Mouse (Mus musculus): ENCODE results near the gene Ndufs7. TPM values are rescaled to one million over a fixed set of nuclear protein-coding genes. Genes with fewer than 3 reads are reported as not detected.
A peak's percentile ranks its signal among the peaks of the same experiment; 100 is the strongest.

Gene Ndufs7
- total RNA-seq, 2 experiments from 2014 or later: 199 to 204 TPM

DNA sequence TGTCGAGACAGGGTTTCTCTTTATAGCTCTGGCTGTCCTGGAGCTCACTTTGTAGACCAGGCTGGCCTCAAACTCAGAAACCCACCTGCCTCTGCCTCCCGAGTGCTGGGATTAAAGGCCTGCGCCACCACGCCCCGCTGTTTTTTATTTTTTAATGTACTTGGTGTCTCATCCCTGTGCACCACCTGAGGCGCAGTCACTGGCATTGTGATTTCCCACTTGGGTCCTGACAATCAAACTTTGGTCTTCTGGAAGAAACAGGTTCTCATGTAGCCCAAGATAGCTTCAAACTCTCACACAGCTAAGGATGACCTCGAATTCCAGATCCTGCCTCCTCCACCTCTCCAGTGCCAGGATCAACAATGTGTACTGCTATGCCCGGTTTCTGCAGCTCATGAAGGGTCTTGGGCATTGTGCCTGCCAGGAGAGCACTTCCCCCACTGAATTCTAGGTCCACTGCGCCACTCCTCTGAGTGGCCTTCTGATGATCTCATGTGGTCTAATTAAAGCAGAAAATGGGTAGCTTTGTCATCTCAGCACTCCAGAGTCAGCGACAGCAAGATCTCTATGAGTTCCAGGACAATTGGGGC is 13.9 kb downstream of the Ndufs7 start:
- DNase-seq: no peak

DNA sequence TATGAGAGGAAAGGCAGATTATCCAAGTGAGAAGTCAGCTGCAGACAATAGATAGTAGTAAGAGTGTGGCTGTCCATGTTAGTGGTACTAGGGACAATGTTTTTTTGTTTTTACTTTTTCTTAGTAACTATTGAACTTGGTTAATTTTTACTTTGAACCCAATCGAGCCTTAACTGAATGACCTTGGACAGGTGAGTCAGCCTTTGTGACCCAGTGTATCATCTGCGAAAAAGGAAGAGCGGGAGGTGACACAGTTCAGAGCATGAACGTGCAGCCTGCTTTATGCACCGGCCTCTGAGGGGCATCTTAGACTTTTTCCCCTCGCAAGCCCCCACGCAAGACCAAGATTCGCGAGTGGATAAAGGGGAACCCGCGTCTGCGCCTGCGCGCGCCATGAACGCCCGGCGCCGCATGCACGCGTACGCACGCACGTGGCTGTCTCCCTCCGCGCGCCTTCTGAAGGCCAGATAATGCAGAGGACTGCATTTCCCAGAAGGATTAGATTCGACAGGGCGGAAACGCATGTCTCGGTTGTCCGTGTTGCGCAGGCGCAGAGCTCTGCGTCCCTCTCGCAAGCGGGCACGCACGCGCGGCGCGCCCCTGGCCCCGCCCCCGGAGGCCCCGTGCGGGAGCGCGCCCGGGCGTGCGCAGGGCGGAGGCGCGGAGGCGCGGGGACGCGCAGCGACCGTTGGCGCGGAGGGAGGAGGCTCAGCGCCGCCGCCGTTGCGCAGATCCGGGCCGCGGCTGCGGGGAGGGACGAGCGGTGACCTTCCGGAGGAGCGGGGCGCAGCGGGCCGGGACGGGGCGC is 15.6 kb downstream of the Ndufs7 start:
- peak; percentile 98 to 99 for DNase-seq

DNA sequence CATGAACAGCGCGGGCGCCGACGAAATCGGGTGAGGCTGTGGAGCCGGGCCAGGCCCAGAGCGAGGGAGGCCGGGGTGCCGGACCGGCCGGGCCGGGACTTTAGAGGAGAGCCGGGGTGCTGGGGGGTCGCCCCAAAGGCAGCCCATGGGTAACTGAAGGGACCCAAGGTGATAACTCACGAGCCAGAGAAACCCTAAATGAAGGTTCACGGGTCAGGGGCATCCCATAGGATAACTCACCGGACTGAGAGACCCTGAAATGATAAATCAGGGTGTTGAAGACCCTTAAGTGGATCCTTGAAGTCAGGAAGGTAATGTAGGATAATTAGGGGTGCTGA is 16.2 kb downstream of the Ndufs7 start:
- no peak for DNase-seq

- no peak for DNase-seq
These were observed 21.2 kb downstream of the Ndufs7 start for GRCm38 (mm10) chr10:80270099-80270498.

DNA sequence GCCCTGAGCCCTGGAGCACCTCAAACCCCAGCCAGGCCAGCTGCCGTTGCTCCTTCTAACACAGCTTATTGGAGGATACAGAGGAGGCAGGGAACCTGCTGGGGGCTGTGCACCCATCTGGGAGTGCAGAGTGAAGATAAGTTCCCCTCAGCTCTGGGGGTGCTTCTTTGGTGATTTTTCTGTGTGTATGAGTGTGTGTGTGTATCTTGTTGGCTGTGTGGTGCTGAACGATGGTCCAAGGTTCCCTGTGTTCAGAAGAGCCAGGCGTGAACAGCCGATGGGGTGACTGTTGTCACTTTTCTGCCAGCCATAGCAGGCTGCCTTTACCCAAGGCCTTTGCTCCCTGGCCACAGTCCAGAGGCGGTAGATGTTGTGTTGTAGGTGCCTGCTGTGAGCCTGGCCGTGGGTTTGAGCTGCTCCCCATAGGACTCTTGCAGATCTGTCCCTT is 21.8 kb downstream of the Ndufs7 start:
- no peak for DNase-seq

GRCm38 (mm10) chr10:80271186-80271843 is 22.4 kb downstream of the Ndufs7 start:
- DNase-seq: no peak

DNA sequence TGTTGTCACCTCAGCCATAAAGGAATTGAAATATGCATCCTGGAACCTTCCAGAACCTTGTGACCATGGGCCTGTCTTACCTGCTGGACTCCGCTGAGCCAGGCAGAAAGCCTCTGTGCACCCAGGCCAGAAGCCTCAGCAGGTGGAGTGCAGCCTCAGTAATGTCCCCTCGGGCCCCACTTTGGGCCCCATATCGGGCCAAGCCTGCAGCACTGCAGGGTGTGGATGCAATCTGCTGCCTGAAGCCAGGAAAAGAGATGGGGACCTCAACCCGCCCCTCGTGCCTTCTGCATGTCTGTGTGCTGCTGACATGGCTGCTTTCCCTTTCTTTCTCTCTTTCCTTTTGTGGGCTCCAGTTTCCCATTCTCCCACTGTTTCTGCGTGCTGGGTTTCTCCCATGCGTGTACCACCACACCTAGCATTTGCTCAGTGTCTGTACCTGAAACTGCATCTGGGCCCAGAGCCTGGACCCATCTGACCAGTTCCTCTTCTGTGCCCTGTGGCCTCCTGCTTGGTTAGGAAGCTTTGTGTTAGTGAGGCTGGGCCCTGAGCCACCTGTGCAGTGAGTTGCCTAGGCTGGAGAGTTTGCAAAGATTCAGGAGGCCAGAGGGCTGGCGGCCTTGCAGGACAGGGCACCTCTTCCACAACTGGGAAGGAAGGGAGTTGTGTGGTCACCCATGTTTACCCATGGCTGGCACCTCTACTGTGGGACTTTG is 23.1 kb downstream of the Ndufs7 start:
- DNase-seq: no peak

- no peak for DNase-seq
These were observed 24.9 kb downstream of the Ndufs7 start for GRCm38 (mm10) chr10:80273847-80274246.

- no peak for DNase-seq
These were observed 27.3 kb downstream of the Ndufs7 start for GRCm38 (mm10) chr10:80276238-80276637.

- no peak for DNase-seq
These were observed 29.5 kb downstream of the Ndufs7 start for GRCm38 (mm10) chr10:80278390-80278789.

DNA sequence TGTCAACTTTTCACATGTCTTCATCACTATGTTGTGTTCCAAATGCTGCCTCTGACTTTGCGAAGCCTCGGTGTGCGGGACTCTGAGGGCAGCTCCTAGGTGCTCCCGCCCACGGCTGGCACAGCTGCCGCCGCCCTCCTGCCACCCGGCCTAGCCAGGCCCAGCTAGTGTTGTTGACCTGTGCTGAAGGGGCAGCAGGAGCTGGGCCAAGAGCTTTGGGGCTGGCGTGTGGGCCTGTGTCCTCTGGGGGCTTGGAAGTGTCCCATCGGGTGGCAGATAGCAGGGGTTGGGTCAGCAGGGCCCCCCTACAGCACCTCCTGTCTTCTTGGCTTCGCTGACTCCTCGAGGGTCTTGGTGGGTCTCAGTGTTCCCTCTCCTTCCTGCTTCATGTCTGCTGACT is 30.4 kb downstream of the Ndufs7 start:
- no peak for DNase-seq

- no peak for DNase-seq
These were observed 32.4 kb downstream of the Ndufs7 start for GRCm38 (mm10) chr10:80281304-80281703.

DNA sequence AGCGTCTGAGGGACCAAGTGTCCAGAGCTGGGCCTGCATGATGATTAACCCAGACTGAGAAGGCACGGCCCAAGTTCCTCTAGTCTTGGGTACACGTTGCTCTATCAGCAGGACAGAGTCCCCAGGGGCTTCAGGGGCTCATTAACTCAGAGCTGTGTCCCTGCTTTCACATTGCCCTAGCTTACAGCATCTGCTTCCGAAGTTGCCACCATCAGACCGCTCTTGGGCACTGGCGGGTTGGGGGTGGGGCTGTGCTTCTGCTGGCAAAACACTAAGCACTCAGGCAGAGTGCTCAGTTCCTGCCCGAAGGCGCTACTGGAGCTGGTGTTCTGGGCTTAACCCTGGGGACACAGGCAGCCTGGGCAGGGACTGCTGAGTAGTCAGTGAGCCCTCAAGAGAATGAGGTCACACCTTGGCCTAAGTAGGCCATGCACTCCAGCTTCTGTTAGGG is 33.0 kb downstream of the Ndufs7 start:
- DNase-seq: no peak

GRCm38 (mm10) chr10:80282481-80283441 is 33.8 kb downstream of the Ndufs7 start:
- DNase-seq: no peak

GRCm38 (mm10) chr10:80285222-80286070 is 36.5 kb downstream of the Ndufs7 start:
- DNase-seq: no peak

- no peak for DNase-seq
These were observed 39.2 kb downstream of the Ndufs7 start for GRCm38 (mm10) chr10:80288097-80288496.

GRCm38 (mm10) chr10:80288657-80289056 is 39.7 kb downstream of the Ndufs7 start:
- no peak for DNase-seq

DNA sequence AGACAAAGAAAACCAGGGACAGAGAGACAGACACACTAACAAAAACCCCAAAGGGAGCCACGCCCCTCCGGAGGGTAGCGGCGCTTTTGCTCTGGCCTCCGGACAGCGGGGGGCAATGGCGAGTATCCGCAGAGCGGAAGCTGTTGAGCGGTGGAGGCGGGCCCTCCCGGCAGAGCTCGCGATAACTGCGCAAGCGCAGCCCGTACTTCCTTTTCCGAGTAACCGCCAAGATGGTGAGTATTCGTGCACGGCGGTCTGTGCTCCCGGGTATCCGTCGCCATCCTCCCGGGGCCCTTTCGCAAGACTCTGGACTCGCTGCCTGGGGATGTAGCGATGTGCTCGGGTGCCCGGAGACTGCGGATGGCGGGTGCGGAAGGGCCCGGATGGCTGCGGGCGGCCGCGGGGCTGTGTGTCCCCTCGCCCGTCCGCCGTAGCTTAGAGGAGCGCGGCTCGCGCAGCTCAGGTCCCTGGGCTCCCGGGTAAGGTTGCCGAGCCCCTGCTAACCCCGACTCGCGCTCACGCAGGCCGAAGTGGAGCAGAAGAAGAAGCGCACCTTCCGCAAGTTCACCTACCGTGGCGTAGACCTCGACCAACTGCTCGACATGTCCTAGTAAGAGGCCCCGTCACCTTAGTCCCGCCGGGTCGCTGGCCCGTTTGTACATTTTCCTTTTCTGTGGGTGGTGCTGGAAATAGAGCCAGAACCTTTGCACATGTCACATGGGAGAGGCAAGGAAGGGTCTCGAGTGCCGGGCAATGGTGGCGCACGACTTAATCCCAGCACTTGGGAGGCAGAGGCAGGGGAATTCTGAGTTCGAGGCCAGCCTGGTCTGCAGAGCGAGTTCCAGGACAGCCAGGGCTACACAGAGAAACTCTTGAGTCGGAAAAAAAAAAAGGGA is 43.6 kb downstream of the Ndufs7 start, which contains the start of gene Rps15:
TSS of gene Rps15 (plus strand) at position 203 of the 896 bp plus-strand sequence.
- peak; percentile 89 to 92 for DNase-seq

DNA sequence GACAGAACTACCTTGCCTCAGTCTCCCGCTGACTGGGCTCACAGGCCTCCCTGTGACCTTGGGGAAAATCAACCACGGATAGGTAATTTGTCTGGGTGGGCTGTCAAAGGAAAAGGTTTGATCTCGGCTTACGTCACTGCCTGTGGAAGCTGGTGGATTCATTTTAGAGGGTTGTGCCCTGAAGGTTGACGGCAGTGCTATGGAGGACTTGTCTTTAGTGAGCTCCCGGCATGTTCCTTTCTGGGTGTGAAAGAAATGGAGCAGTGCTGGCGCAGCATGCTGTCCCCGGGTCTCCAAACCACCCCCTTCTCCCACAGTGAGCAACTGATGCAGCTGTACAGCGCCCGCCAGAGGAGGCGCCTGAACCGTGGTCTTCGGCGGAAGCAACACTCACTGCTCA is 44.4 kb downstream of the Ndufs7 start:
- DNase-seq: no peak

DNA sequence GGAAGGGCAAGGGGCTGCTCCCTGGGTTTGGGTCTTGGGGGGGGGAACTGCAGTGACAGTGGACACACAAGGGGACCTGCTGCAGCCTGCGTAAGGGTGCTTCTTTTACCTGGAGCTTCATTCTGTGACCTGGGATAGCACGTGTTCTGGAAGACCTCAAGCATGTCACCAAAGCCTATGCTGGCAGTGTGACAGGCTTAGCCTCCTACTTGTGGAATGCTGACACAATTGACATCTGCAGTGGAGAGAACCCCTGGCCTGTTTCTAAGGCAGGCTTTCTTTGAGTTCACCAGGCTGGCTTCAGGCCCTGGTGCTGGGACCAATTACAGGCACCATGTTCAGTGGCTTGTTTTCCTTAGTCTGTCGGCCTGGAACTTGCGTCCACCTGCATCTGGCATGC is 45.4 kb downstream of the Ndufs7 start:
- DNase-seq: no peak
